Mouse (Mus musculus): Measurements from ENCODE around the gene Slc8b1.
A peak's percentile ranks its signal among the peaks of the same experiment; 100 is the strongest.

DNA sequence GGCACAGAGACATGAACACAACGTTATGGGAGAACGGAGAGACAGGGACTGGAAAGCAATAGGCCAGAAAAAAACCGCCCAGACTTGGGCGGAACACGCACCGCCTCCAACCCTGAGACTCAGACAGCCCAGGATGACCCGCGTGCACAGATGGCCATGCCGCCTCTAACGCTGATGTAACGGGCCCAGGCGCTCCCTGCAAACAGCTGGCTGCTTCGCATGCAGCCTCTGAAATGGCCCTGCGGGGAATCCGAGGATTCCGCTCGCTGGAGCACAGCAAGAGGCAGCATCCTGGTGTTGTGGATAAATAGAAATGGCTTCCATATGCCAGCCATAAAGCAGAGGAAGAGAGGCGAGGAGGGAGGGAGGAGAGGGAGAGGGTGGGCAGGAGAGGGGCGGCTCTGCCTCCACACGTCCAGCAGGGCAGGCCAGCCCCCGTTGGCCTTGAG is 56.3 kb downstream of the Slc8b1 start:
- no peak for TF ChIP-seq CTCF (IDR thresholded peaks at IDR 0.05; ENCODE audit: extremely low read depth, insufficient read length, insufficient replicate concordance, low read depth, low read length)
- TF ChIP-seq POLR2A (IDR thresholded peaks at IDR 0.05; ENCODE audit: low read depth, low read length): peak; percentile 21; the same call in 1 of the 2 replicates
